Mouse (Mus musculus) stomach, embryonic 15.5 days (tissue): ENCODE data around the gene Wdr44. TPM values are rescaled to one million over a fixed set of nuclear protein-coding genes. Genes with fewer than 3 reads are reported as not detected.

Source experiments
- ATAC-seq: fragments of 200-750 bp; cut with Nextera tagmentation; 2 replicates; pipeline ENCODE4 v1.8.0; 2017; ENCODE audit warnings: low read depth, moderate number of reproducible peaks, moderate TSS enrichment; ENCODE audit not compliant: insufficient read depth, low FRiP score
- H3K27ac ChIP-seq: fragments of 300-500 bp; sonication (generic); 2 replicates; pipeline ENCODE4 v1.5.1; 2015; ENCODE audit warnings: mild to moderate bottlenecking, inconsistent platforms
- H3K27me3 ChIP-seq: fragments of 300-500 bp; sonication (generic); replicated peaks from 2 replicates; pipeline ENCODE4 v1.6.1; 2015; ENCODE audit warnings: inconsistent platforms
- H3K36me3 ChIP-seq: fragments of 300-500 bp; sonication (generic); 2 replicates; pipeline ENCODE4 v1.6.1; 2015; ENCODE audit warnings: inconsistent platforms
- H3K4me1 ChIP-seq: fragments of 300-500 bp; sonication (generic); 2 replicates; pipeline ENCODE4 v1.6.1; 2015; ENCODE audit warnings: inconsistent platforms
- H3K4me2 ChIP-seq: fragments of 300-500 bp; sonication (generic); 2 replicates; pipeline ENCODE4 v1.6.1; 2015; ENCODE audit warnings: mild to moderate bottlenecking, inconsistent platforms
- H3K4me3 ChIP-seq: fragments of 300-500 bp; sonication (generic); replicated peaks from 2 replicates; pipeline ENCODE4 v1.5.1; 2015; ENCODE audit warnings: inconsistent platforms
- H3K9ac ChIP-seq: fragments of 300-500 bp; sonication (generic); 2 replicates; pipeline ENCODE4 v1.6.1; 2015; ENCODE audit warnings: inconsistent platforms
- H3K9me3 ChIP-seq: fragments of 300-500 bp; sonication (generic); 2 replicates; pipeline ENCODE4 v1.6.1; 2016; ENCODE audit warnings: inconsistent platforms
- WGBS: fragments of 180-500 bp; shearing (Covaris S2); methylation state at CpG from one replicate; pipeline ENCODE4 v1.1.7; 2015; 5-methylcytosine and 5-hydroxymethylcytosine counted together
- polyA plus RNA-seq: library from polyadenylated mRNA; unstranded; fragments of >200 nt; fragmentation: Nextera tagmentation; extraction: Ambion mirVana; gene quantifications from 2 replicates; pipeline ENCODE4 v1.2.1, GENCODE M21; 2015

The Wdr44 gene
- polyA plus RNA-seq, result 8.1 and 8.8 TPM in 2 replicates

DNA sequence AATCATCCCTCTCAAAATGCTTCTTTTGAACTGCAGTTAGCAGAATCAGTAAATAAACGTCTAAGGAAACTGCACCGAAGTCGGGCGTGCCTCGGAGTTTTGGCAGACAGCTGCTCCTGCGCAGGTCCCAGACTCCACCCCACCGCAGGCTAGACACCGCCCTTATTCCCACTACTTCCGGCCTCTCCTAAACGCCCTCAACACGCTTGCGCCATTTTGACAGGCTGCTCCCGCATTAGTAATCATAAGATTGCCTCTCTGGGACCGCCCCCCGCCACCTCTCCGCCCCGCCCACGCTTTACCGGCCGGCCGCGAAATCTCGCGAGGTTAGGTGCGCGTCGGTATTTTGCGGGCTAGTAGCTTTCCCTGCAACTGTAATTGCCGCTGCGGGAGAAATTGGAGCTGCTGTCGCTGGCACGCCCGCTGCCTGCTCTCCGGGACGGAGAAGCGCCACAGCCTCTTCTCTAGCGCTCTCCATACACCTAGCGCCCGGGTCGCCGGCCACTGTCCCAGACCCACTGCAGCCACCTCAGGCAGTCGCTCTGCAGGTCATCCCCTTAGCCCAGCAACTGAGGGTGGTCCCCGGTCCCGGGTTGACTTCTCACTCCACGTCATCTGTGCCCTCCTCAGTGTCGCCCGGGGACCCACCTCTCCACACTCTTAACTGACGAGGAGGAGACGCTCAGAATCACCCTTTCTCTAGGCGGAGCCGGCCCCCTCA lies at the start of gene Wdr44:
Gene Wdr44 (plus strand): TSS at position 330 of the 721 bp plus-strand sequence.
- ATAC-seq, result peak; percentile 99
- H3K27ac ChIP-seq, result peak within 1 kb of the TSS; percentile 88
- WGBS, result 8% methylated on average over 51 of the region's 51 CpGs

GRCm38 (mm10) chrX:23648371-23648770 lies 44.5 kb upstream of the Wdr44 start:
- no peak for ATAC-seq
- H3K4me1 ChIP-seq, result no peaks in the 10 kb centered on the region
- H3K4me2 ChIP-seq, result no peak overlapping the region
- H3K9me3 ChIP-seq, result no peaks in the 10 kb centered on the region
- no peak overlapping the region for H3K27ac ChIP-seq
- H3K27me3 ChIP-seq, result no peaks in the 10 kb centered on the region
- H3K36me3 ChIP-seq, result no peaks in the 10 kb centered on the region
- no peak overlapping the region for H3K4me3 ChIP-seq
- 68% methylated on average over 1 of the region's 1 CpGs for WGBS
- no peak overlapping the region for H3K9ac ChIP-seq

More for the DNA sequence above, at the start of gene Wdr44:
- Histone ChIP-seq H3K4me1 (no peaks in the 10 kb centered on the region), H3K4me3 (peak within 1 kb of the TSS; percentile 61), H3K4me2 (peak within 1 kb of the TSS; percentile 52), H3K27me3 (no peaks in the 10 kb centered on the region), H3K9me3 (no peaks in the 10 kb centered on the region), H3K9ac (peak within 1 kb of the TSS; percentile 39), H3K36me3 (no peaks in the 10 kb centered on the region)

- Histone ChIP-seq H3K4me2 (no peak overlapping the region), H3K27me3 (no peaks in the 10 kb centered on the region), H3K27ac (no peak overlapping the region), H3K9me3 (no peaks in the 10 kb centered on the region), H3K4me1 (no peaks in the 10 kb centered on the region), H3K4me3 (no peak overlapping the region), H3K36me3 (no peaks in the 10 kb centered on the region), H3K9ac (no peak overlapping the region)
- 84% methylated on average over 1 of the region's 1 CpGs for WGBS
- no peak for ATAC-seq
These were observed 30.6 kb upstream of the Wdr44 start for GRCm38 (mm10) chrX:23662216-23662615.

DNA sequence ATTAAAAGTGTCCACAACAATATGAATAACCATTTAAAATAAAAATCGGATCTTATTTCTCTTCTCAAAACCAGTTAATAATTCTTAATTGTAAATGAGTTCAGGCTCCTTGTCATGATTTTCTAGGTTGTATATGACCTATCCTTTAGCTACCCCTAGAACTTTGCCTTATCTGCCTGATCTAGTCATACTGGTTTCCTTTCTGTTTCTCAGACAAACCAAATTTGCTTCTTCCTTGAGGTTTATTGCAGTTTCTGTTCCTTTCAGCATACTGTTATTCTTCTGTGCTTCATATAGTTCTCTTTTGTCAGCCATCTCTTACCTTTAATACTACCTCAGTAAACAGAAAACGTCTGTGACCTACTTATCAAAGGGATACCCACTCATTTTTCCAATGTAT lies 19.7 kb upstream of the Wdr44 start:
- Histone ChIP-seq H3K4me1 (no peaks in the 10 kb centered on the region), H3K27me3 (no peaks in the 10 kb centered on the region), H3K4me3 (no peak overlapping the region), H3K36me3 (no peaks in the 10 kb centered on the region), H3K9ac (no peak overlapping the region), H3K9me3 (no peaks in the 10 kb centered on the region), H3K4me2 (no peak overlapping the region), H3K27ac (no peak overlapping the region)
- ATAC-seq, result no peak
- WGBS, result 64% methylated on average over 2 of the region's 2 CpGs

DNA sequence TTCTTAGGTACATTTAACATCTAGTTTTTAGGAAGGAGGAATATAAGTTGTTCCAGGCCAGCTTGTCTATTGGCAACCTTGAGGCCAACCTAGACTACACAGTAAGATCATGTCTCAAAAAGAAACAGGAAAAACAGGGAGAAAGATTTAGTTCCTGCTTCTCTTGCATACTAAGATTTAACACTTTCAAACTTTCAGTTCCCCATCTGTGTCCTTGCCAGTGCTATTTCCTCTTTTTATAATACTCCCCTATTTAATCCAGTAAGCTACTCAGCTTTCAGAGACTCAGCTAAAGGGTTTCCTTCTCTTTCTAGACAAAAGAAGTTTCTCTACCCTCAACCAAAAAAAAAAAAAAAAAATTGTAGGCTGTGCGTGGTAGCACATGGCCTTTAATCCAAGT lies 17.4 kb upstream of the Wdr44 start:
- no peak for ATAC-seq
- Histone ChIP-seq H3K9ac (no peak overlapping the region), H3K4me2 (no peak overlapping the region), H3K27me3 (no peaks in the 10 kb centered on the region), H3K36me3 (no peaks in the 10 kb centered on the region), H3K4me3 (no peak overlapping the region), H3K4me1 (no peaks in the 10 kb centered on the region), H3K27ac (no peak overlapping the region), H3K9me3 (no peaks in the 10 kb centered on the region)
- 61% methylated on average over 1 of the region's 1 CpGs for WGBS

DNA sequence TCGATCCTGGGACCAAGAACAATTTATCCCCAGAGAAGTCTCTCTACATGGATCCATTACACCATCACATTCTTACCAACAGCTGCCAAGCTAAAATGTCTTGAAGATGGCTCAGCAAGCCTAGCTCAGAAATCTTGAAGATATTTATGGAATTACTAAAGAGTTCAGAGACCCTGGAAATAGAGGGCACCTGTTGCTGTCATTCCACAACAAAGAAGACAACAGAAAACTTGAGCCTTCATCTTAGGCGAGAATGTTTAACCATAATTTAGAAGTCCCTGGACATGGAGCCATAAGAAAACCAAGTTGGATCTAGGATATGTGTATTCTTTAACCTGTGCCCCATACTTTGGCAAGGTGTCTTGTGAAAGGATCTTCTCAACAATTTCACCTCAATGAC lies 16.3 kb upstream of the Wdr44 start:
- no peak for ATAC-seq
- H3K4me3 ChIP-seq, result no peak overlapping the region
- H3K4me2 ChIP-seq, result no peak overlapping the region
- no peaks in the 10 kb centered on the region for H3K4me1 ChIP-seq
- H3K36me3 ChIP-seq, result no peaks in the 10 kb centered on the region
- H3K27me3 ChIP-seq, result no peaks in the 10 kb centered on the region
- WGBS, result 64% methylated on average over 2 of the region's 2 CpGs
- no peaks in the 10 kb centered on the region for H3K9me3 ChIP-seq
- no peak overlapping the region for H3K9ac ChIP-seq
- H3K27ac ChIP-seq, result no peak overlapping the region

- no peak overlapping the region for H3K9ac ChIP-seq
- no peak overlapping the region for H3K4me3 ChIP-seq
- no peak for ATAC-seq
- H3K9me3 ChIP-seq, result no peaks in the 10 kb centered on the region
- H3K27me3 ChIP-seq, result no peaks in the 10 kb centered on the region
- no peaks in the 10 kb centered on the region for H3K36me3 ChIP-seq
- no peaks in the 10 kb centered on the region for H3K4me1 ChIP-seq
- H3K27ac ChIP-seq, result no peak overlapping the region
- H3K4me2 ChIP-seq, result no peak overlapping the region
- WGBS, result 79% methylated on average over 2 of the region's 2 CpGs
These were observed 15.3 kb upstream of the Wdr44 start for GRCm38 (mm10) chrX:23677511-23677910.

- H3K36me3 ChIP-seq, result no peaks in the 10 kb centered on the region
- H3K4me3 ChIP-seq, result peak overlapping the region; percentile 61
- H3K4me2 ChIP-seq, result peak overlapping the region; percentile 52
- no peak overlapping the region for H3K9ac ChIP-seq
- H3K4me1 ChIP-seq, result no peaks in the 10 kb centered on the region
- no peaks in the 10 kb centered on the region for H3K27me3 ChIP-seq
- H3K9me3 ChIP-seq, result no peaks in the 10 kb centered on the region
- H3K27ac ChIP-seq, result no peak overlapping the region
- ATAC-seq, result peak; percentile 1; the same call in 1 of the 2 replicates
- WGBS, result 15% methylated on average over 5 of the region's 5 CpGs
These were observed 522 bp upstream of the Wdr44 start for GRCm38 (mm10) chrX:23692336-23692721.

DNA sequence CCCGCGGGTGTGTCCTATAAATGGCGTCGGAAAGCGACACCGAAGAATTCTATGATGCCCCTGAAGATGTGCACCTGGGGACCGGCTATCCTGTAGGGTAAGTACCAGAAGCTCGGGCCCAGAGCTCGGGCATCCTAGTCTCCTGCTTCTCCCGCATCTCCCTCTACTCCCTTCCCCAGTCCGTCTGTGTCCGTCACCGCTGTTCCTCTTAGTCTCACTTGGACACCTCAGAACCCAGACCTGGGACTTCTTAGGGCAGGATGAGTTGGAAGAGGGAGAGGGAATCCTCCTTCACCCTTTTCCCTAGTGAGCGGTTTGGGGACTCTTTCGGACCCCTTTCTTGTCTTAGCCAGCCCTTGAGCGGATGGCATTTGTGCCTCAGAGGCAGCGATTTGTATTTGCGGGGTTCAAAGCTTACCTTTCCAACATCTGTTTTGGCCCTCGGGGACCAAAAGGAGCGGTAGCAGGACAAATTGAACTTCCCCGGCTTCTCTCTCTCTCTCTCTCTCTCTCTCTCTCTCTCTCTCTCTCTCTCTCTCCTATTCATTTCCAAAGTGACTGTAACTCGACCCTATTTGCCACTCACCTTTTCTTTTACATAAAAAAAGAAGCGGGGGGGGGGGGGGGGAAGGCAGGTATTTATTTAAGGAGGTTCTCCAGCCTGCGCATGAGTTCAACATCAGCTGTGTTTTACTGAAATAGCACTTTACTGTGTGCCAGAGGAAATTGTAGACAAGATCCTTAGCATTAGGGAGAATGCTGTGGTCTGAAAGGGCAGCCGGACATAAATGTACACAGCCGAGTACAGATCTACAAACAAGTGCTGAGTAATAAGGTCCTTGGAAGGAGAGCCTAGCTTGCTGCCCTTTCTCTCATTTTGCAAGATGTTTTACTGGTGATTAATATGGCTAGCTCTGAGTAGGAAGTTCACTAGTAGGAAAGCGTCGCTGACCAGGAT lies 871 bp downstream of the Wdr44 start:
- H3K27me3 ChIP-seq, result no peaks in the 10 kb centered on the region
- 8% methylated on average over 26 of the region's 28 CpGs for WGBS
- no peak; the same call in 1 of the 2 replicates for ATAC-seq
- H3K4me3 ChIP-seq, result peak overlapping the region; percentile 61
- H3K9ac ChIP-seq, result peak overlapping the region; percentile 39
- H3K9me3 ChIP-seq, result no peaks in the 10 kb centered on the region
- no peaks in the 10 kb centered on the region for H3K4me1 ChIP-seq
- peak overlapping the region; percentile 88 for H3K27ac ChIP-seq
- peak overlapping the region; percentile 52 for H3K4me2 ChIP-seq
- no peaks in the 10 kb centered on the region for H3K36me3 ChIP-seq

DNA sequence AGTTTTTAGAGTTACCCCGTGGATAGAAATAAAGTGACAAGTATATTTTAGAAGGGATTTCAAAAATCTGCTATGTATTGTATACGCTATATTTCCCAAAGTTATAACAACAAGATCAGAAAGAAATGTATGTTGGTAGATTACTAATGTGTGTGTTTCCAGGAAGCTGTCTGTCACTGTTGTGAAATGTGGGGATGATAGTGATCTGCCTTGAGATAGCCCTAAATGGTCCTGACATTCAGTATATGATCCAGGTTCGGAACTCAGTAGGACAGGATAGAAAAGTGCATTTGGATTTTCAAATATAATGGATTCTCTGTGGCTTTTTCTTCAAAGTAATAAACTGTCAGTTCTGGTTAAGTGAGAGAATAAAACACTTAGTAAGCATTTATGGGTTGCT lies 1.7 kb downstream of the Wdr44 start:
- no peaks in the 10 kb centered on the region for H3K4me1 ChIP-seq
- H3K9me3 ChIP-seq, result no peaks in the 10 kb centered on the region
- no peak overlapping the region for H3K4me3 ChIP-seq
- H3K27me3 ChIP-seq, result no peaks in the 10 kb centered on the region
- no peak overlapping the region for H3K9ac ChIP-seq
- no peak overlapping the region; the same call in 1 of the 2 replicates for H3K4me2 ChIP-seq
- H3K27ac ChIP-seq, result no peak overlapping the region
- WGBS, result 56% methylated on average over 3 of the region's 3 CpGs
- ATAC-seq, result no peak
- no peaks in the 10 kb centered on the region for H3K36me3 ChIP-seq

- H3K4me2 ChIP-seq, result no peak overlapping the region
- ATAC-seq, result no peak
- no peak overlapping the region for H3K4me3 ChIP-seq
- no peaks in the 10 kb centered on the region for H3K4me1 ChIP-seq
- H3K27ac ChIP-seq, result no peak overlapping the region
- no peak overlapping the region for H3K9ac ChIP-seq
- H3K36me3 ChIP-seq, result no peaks in the 10 kb centered on the region
- H3K27me3 ChIP-seq, result no peaks in the 10 kb centered on the region
- H3K9me3 ChIP-seq, result no peaks in the 10 kb centered on the region
These were observed 2.3 kb downstream of the Wdr44 start for GRCm38 (mm10) chrX:23695109-23695508.

- Histone ChIP-seq H3K27me3 (no peaks in the 10 kb centered on the region), H3K27ac (no peak overlapping the region), H3K9ac (no peak overlapping the region), H3K4me2 (no peak overlapping the region), H3K9me3 (no peaks in the 10 kb centered on the region), H3K4me1 (no peaks in the 10 kb centered on the region), H3K36me3 (no peaks in the 10 kb centered on the region), H3K4me3 (no peak overlapping the region)
- no peak for ATAC-seq
- WGBS, result 83% methylated on average over 2 of the region's 2 CpGs
These were observed 4.5 kb downstream of the Wdr44 start for GRCm38 (mm10) chrX:23697346-23697745.
